Mouse (Mus musculus) cerebellum, postnatal 14 days (tissue): Measurements from ENCODE around the gene Celsr1.
"Not testable (repeated sequence)": the region's sequence is repeated elsewhere in the genome, so short reads cannot be mapped to it uniquely, and the experiment has no call there.

Experiments used
- DNase-seq, 2 experiments: peaks; one replicate each; pipeline ENCODE4 v3.0.0; 2021; ENCODE audit warnings: mixed read lengths in 2 of 2

Celsr1 gene

DNA sequence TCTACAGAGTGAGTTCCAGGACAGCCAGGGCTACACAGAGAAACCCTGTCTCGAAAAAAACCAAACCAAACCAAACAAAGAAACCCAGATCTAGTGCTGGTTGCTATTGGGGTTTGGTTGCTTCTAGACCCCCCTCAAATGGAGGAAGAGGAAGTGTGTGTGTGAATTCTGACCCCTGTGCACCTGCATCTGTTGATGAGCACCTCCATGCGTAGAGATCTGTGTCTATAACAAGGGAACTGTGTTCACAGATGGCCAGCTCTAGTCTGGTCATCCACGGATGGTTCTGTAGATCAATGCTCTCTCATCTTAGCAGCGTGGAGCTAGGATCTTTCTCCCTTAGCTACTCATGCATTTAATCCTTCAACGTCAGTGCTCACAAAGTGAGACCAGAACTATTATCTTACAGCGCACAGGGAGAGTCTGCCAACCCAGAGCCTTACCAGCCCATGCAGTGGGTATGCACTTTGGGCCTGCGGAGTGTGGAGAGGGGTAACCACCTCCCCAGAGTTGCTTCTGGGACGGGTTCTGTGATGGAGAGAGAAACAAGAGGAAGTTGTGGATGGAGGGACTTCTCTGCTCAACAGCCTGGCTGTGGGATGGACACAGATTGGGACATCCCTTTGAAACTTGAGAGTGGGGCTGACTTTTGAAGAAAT lies 30.7 kb upstream of the Celsr1 start:
- DNase-seq: no peak

- DNase-seq: no peak
Measured at GRCm38 (mm10) chr15:86061848-86062481, 28.4 kb upstream of the Celsr1 start.

GRCm38 (mm10) chr15:86061221-86061620 lies 27.6 kb upstream of the Celsr1 start:
- no peak for DNase-seq

DNA sequence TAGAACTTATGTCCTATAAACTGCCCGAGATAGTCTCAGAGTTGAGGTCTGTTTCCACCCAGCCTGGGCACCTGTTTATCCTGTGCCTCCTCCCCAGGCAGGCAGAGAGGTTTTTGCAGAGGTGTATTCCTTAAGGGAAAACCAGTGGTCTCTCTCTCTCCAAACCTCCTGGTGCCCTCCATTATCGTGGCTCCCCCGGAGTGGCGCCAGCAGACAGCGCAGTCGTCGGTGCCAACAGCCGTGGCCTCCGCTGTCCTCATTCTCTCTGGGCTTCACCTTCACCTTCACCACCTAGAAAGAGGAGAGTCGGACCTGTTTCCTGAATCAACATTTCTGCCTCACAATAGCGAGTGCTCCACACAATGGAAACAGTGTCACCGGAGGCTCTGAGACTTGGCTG lies 27.0 kb upstream of the Celsr1 start:
- DNase-seq: no peak

DNA sequence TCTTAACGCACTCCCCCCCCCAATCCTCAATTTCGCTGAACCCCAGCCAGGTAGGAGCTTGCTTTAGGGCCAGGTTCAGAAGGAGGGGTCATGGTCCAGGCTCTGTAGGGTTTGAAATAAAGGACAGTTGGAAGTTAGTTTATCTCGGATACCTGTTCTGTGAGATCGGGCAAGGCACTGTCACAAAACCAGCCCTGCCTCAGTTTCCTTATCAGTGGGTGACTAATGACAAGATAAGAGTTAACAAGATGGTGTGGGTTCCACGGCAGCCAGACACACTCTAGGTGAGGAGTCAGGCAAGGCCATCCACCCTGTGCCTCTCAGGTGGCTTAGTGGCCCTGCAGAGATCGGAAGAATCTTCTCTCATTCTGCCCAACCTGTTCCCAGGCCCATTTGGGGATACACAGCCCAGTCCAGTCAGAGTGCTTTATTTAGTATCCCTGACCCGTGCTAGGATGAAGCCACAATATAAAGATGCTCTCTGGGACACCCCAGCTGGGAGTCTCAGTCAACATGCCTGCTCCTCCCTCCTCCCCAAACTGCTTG lies 26.3 kb upstream of the Celsr1 start:
- no peak for DNase-seq

DNA sequence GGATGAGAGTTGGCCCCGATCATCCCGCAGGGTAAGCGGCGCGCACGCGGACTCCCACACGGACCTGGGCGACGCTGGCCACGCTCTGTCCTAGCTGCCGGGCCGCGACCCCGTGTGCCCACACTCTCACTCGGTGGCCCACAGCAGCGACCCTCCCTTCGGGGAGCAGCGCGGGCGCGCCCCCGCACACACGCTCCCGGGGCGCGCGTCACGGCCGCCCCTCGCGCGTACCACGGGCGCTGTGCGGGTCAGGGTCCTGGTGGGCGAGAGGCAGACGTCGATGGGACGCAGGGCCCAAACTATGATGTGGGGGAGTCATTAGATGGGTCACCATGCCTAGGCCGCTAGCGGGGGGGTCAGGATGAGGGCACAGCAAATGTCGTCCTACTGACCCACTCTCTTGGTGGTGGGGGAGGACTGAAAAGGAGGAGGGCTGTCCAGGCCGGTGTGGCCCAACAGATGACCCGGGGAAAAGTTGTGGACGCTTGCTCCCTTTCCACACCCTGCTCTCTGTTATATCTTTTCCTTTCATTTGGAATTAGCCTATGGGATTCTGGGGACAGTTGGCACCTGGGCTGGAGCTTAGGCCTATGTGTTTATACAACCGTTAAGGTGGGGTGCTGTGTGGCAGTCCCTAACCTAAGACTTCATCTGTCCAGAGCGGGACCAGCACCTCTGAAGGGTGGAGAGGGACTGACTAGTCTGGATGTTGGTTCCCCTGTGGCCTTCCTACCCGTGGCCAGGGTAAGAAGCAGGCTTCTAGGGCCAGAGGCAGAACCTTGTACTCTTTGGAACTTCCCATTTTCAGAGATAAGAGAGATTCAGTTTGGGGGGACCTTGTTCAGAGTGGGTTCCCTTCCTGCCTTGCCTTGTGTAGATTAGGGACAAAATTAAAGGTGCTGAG lies 25.6 kb upstream of the Celsr1 start:
- peak in 1 of 2 experiments; percentile 73 for DNase-seq

- DNase-seq: peak; percentile 96 to 97
Measured at GRCm38 (mm10) chr15:86058394-86058915, 24.9 kb upstream of the Celsr1 start.

DNA sequence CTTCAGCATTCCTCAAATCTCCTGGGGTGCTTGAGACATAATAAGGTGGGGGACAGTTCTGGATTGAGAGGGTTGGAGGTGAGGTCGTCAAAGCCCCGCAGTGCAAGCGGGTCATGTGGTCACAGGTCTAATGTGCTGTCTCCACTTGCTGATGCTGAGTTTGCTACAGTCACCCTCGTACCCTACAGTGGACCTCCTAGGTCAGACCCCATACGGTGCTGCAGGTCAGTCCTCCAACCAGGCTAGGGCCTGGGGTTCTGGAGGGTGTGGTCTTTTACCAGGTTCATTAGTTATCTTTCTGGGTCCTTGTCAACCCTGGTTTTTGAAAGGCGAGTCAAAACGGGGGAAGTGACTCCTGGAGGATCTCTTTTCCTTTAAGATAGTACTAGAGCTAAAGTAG lies 24.3 kb upstream of the Celsr1 start:
- no peak for DNase-seq

DNA sequence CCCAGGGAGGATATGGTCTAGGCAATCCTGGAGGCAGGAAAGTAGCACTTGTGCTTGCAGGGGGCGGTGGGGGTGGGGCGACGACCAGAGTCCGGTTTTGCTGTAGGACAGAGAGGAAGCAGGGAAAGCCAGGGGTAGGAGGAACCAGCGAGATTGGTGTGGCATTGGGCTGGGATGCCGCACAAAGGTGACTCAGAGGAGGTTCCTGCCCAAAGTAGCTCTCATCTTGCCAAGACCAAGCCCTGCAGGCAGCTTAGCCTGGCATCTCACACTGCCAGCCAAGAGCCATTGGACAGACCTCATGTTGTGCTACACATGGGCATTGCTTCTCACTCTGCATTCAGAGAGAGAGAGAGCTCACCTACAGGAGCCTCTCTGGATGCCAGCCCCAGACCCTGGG lies 23.8 kb upstream of the Celsr1 start, which contains the start of gene Gramd4:
Gene Gramd4, plus strand, starts transcription at position 283 of the 400 bp plus-strand sequence.
- DNase-seq: peak; percentile 72 to 83

DNA sequence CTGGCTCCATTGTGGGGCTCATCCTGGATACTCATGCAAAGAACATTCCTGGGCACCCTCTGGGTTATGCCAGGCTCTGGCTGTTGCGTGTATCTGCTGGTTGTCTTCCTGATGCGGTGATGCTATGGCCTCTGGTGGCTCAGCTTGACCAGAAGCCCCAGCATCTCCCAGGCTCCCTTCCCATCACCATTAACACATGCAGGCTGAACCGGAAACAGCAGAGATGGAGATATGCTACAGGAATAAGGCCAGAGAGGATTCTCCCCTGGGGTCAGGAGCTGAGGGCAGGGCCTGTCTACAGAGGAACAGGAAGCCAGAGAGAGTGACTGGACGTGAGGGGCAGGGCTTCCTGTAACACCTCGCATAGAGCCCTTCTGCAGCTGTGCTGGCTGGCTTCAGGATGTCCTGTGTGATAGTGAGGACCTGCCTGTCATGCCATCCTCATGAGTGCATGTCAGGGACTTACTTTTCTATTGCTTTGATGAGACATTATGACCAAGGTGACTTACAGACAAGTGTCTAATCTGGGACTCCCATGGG lies 22.7 kb upstream of the Celsr1 start:
- DNase-seq: no peak

DNA sequence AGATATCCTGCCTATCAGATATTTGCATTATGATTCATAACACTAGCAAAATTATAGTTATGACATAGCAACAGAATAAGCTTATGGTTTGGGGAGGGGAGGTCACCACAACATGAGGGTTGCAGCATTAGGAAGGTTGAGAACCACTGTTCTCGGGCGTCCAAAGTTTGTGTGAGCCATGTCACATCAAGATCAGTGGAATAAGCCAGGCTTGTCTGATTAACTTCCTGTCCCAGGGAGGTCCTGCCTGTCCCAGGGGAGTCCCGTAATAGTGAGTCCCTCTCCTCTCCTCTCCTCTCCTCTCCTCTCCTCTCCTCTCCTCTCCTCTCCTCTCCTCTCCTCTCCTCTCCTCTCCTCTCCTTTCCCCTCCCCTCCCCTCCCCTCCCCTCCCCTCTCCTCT lies 21.3 kb upstream of the Celsr1 start:
- not testable (repeated sequence) for DNase-seq

DNA sequence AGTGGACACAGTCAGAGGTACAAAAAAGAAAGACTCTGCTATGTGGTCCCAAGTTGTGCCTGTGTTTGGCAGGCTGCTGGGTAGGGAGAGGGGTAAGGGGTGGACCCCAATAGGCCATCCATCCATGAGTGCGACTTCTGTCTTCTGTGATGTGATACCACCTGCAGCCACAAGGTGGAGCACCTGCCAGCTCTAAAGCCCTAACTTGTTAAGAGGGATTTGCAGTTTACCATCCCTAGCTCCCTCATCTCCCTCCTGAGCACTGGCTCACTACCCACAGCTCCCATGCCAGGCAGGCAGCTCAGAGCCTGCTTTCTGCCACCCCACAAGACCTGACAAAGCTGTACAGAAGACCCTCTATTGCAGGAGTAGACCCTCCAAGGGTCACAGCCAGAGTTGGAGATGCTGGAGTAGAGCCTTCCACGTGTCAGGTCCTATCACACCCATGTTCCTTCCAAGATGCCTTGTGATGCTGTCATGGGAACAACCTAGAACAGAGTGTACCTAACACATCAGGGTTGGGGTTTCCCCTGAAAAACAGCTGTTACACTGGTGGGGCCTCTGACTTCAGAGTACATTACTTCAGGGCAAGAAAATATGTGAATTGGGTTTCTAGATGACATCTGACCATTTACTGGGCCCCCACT lies 20.4 kb upstream of the Celsr1 start:
- DNase-seq: peak; percentile 94

DNA sequence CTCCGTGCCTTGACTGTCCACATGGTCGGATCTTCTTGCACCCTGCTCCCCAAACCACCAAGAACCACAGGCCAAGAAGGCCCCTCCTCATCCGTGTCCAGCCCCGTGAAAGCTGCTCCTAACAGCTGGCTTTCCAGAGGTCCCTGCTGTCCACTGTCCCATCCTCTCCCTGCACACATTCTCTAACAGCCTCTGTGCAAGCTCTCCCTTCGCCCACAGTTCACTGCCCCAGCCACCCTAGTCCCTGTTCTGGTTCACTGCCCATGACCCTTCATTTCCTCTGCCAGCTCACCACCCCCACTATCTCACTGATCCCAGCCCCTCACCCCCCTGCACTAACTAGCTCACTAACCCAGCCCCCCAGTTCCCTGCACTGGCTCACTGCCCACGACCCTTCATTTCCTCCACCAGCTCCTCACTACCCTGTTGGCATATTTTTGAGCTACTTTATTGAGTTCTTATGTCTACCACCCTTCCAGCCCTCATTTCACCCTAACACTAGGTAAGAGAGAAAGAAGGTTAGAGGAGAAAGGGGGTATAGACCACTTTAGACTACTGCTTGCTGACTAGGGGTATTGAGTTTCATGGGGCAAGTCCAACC lies 18.4 kb upstream of the Celsr1 start:
- DNase-seq: no peak

DNA sequence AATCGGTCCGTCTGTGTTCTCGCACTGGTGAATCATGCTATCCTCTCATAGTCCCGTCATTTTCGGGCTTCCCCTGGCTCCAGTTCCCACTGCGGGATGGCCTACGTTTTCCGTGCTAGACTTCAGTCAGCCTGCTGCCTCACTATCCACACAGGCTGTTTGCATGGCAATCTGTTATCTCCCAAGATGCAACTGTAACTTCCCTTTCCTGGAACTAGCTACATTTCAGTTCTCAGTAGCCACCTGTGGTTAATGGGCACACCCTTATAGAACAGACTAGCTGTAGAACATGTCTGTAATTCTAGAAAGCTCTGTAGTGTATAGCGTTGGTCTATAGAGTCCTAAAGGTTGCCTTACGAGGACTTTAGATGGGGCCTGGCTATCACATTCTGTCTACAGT lies 17.6 kb upstream of the Celsr1 start:
- DNase-seq: no peak

DNA sequence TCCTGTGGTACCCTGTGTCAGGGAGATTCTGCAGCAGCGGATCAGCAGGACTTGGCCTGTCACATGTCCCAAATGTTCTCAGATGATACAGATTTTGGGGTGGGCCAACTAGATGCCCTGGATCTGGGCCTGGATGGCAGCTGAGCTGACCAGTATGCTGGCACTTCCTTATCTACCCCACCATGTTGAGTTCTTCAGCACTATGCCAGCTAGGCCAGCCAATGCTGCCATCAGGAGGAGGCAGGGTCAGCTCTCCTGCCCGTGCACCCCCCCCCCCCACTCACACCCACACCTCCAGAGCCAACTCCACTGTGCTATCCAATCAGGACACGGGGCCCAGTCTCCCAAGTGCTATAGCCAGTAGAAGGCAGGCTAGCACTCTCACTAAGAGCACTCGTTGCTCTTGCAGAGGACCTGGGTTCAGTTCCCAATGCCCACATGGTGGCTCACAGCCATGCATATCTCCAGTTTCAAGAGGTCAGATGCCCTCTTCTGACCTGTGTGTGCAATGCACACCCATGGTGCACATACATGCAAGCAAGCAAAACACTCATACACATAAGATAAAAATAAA lies 16.7 kb upstream of the Celsr1 start:
- peak; percentile 88 to 91 for DNase-seq

- peak; percentile 63 to 79 for DNase-seq
Measured at GRCm38 (mm10) chr15:86049510-86049909, 15.9 kb upstream of the Celsr1 start.

GRCm38 (mm10) chr15:86042364-86042763 lies 8.8 kb upstream of the Celsr1 start:
- DNase-seq: no peak

- DNase-seq: no peak
Measured at GRCm38 (mm10) chr15:86041421-86041820, 7.8 kb upstream of the Celsr1 start.

DNA sequence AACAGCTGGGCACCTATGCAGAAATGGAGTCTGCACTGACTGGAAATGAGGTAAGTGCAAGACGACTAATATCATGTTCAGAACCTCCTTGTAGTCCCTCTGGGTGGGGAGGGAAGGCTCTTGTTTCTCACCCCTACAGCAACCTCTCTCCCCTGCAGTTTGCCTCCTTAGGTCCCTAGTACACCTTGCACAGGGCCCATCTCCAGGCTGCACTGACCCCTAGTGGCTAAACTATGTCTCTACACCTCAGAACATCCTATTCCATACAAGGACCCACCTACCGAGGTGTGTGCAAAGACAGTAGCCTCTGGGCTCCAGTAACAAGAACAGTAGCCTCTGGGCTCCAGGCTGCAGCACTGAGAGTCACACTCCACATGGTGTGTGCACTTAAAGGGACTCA lies 5.2 kb upstream of the Celsr1 start:
- peak; percentile 87 to 88 for DNase-seq

DNA sequence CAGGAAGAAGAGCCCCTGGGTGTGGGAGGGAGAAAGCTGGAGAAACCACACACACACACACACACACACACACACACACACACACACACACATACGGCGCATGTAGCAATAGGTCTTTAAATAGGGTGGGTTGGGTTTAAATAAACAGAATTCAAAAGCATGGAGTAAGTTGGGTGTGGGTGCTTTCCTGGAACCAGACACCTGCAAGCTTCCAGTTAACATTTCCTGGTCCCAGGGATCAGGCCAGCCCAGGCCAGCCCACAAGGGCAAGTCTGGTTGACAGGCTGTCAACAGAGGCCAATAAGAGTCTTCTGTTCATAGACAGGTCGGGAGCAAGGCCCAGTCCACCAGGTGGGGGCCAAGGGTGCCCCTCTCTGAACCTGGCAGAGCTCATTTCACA lies 2.3 kb upstream of the Celsr1 start:
- DNase-seq: no peak

- DNase-seq: no peak
Measured at GRCm38 (mm10) chr15:86034781-86035360, 1.3 kb upstream of the Celsr1 start.
